Mouse (Mus musculus): ENCODE results near the gene Hyls1.

GRCm38 (mm10) chr9:35516711-35517110, 53.5 kb downstream of the Hyls1 start:
- TF ChIP-seq GATA1 (IDR thresholded peaks at IDR 0.05; ENCODE audit: borderline replicate concordance, low read length) (no peak), FLI1 (IDR thresholded peaks at IDR 0.05; ENCODE audit: low read length) (no peak)

Measured in megakaryocyte, embryonic 14.5 days (primary cell).